Mouse (Mus musculus) intestine, embryonic 14.5 days (tissue): ENCODE measurements at regions not wholly inside any gene's neighbourhood (a gene's known extent, or its start where the extent isn't known, plus 50 kb on each side); places are given as distances from the start of the nearest gene placed in this dataset.

ENCODE experiments used
- ATAC-seq: fragments of 200-750 bp; cut with Nextera tagmentation; replicated peaks from 2 replicates; pipeline ENCODE4 v1.8.0; 2017; ENCODE audit warnings: low read depth, moderate number of reproducible peaks, moderate TSS enrichment, moderate library complexity; ENCODE audit not compliant: low FRiP score, low TSS enrichment
- DNase-seq: peaks from one replicate; pipeline ENCODE4 v3.0.0-alpha.2; 2018; ENCODE audit warnings: low spot score
- H3K27ac ChIP-seq: fragments of 300-500 bp; sonication (generic); 2 replicates; pipeline ENCODE4 v1.5.1; 2014; ENCODE audit warnings: low read depth, mild to moderate bottlenecking, control low read depth
- H3K27me3 ChIP-seq: fragments of 300-500 bp; sonication (generic); replicated peaks from 2 replicates; pipeline ENCODE4 v1.6.1; 2014; ENCODE audit warnings: low read length, control low read depth; ENCODE audit not compliant: control insufficient read depth, insufficient read depth
- H3K36me3 ChIP-seq: fragments of 300-500 bp; sonication (generic); 2 replicates; pipeline ENCODE4 v1.6.1; 2014; ENCODE audit warnings: low read length, control low read depth; ENCODE audit not compliant: control insufficient read depth, insufficient read depth
- H3K4me1 ChIP-seq: fragments of 300-500 bp; sonication (generic); replicated peaks from 2 replicates; pipeline ENCODE4 v1.6.1; 2014; ENCODE audit warnings: low read length, control low read depth, mixed read lengths; ENCODE audit not compliant: control insufficient read depth, insufficient read depth
- H3K4me2 ChIP-seq: fragments of 300-500 bp; sonication (generic); 2 replicates; pipeline ENCODE4 v1.6.1; 2014; ENCODE audit warnings: low read length
- H3K4me3 ChIP-seq: fragments of 300-500 bp; sonication (generic); 2 replicates; pipeline ENCODE4 v1.5.1; 2014; ENCODE audit warnings: low read depth, low read length, control low read depth, mixed read lengths
- H3K9ac ChIP-seq: fragments of 300-500 bp; sonication (generic); 2 replicates; pipeline ENCODE4 v1.6.1; 2014; ENCODE audit warnings: mild to moderate bottlenecking, low read length
- H3K9me3 ChIP-seq: fragments of 300-500 bp; sonication (generic); 2 replicates; pipeline ENCODE4 v1.6.1; 2016; ENCODE audit warnings: low read length, control low read depth; ENCODE audit not compliant: control insufficient read depth
- WGBS: fragments of 180-500 bp; shearing (Covaris S2); extraction: QIAGEN DNeasy Blood & Tissue Kit; methylation state at CpG from one replicate; pipeline ENCODE4 v1.1.7; 2014; 5-methylcytosine and 5-hydroxymethylcytosine counted together

DNA sequence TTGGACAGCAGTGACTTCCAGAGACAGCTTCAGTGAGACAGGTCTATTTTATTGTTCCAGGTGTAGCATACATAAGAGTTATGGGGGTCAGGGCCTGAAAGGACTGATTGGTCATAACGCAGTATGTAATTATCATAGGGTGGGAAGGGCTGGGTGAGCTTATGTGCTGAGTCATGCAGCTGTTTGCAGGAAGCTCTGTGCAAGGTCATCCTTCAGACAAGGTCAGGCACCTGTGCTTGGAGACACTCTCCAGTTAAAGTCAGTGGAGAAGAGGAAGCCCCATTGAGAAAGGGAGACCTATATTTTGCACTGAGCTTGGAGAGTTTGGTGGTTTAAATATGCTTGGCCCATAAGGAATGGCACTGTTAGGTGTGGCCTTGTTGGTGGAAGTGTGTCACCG lies 62.0 kb upstream of the Nkd1 start:
- peaks cover 12% of the 10 kb centered on the region for H3K4me1 ChIP-seq
- peaks cover 5% of the 10 kb centered on the region; the same call in 1 of the 2 replicates for H3K9me3 ChIP-seq
- ATAC-seq, result no peak
- peaks cover 21% of the 10 kb centered on the region for H3K27me3 ChIP-seq
- no peak overlapping the region for H3K9ac ChIP-seq
- H3K36me3 ChIP-seq, result no peaks in the 10 kb centered on the region
- no peak for DNase-seq
- no peak overlapping the region for H3K27ac ChIP-seq
- no peak overlapping the region for H3K4me2 ChIP-seq
- H3K4me3 ChIP-seq, result no peak overlapping the region
- WGBS, result 94% methylated on average over 2 of the region's 2 CpGs

DNA sequence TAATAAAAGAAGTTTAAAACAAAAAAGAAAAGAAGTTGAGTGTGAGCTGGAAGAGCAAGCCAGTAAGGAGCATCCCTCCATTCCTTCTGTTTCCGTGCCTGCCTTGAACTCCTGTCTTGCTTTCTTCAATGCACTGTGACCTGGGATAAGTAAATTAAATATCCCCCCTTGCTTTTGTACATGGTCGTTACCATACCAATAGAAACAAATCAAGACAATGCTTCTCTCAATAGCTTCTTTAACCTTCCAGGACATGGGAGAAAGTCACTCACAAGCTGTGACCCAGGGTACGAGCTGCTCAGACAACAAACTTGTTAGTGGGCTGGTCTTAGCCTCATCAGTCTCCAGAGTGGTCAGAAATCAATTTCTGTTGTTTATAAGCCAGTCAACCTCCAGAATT lies 53.4 kb upstream of the Nkd1 start:
- no peaks in the 10 kb centered on the region for H3K27me3 ChIP-seq
- H3K4me3 ChIP-seq, result no peak overlapping the region
- ATAC-seq, result no peak
- H3K4me1 ChIP-seq, result no peaks in the 10 kb centered on the region
- no peak overlapping the region for H3K4me2 ChIP-seq
- no peaks in the 10 kb centered on the region for H3K9me3 ChIP-seq
- H3K27ac ChIP-seq, result no peak overlapping the region
- H3K36me3 ChIP-seq, result no peaks in the 10 kb centered on the region
- WGBS, result 77% methylated on average over 3 of the region's 3 CpGs
- H3K9ac ChIP-seq, result no peak overlapping the region
- no peak for DNase-seq

DNA sequence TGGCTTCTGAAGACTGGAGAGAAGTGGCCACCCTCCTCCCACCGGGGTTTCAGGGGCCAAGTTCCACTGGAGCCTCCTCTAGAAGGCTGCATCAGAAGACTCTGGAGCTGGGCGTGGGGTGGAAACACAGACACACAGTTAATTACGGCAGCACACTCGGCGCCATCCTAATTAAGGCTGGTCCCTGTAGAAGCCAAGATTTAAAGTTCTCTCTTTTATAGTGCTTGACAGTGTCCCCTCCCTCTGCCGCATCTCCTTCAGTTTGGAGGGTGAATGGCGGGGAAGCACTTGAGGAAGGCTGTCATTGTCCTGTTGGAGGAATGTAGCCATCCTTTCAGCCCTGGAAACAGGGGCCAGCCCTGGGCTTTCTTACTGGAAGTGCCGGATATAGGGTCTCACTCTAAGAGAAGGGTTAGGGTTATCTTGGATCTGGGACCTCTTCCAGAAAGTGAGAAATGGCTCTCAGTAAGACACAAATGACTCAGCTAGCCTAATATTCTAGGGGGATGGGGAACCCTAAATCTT lies 50.2 kb upstream of the Nkd1 start:
- Histone ChIP-seq H3K27me3 (no peaks in the 10 kb centered on the region), H3K36me3 (no peaks in the 10 kb centered on the region), H3K27ac (no peak overlapping the region), H3K4me3 (no peak overlapping the region), H3K4me1 (no peaks in the 10 kb centered on the region), H3K4me2 (no peak overlapping the region), H3K9ac (no peak overlapping the region), H3K9me3 (no peaks in the 10 kb centered on the region)
- ATAC-seq (no peak), DNase-seq (no peak)
- WGBS, result 46% methylated on average over 8 of the region's 8 CpGs
